Mouse (Mus musculus) midbrain, embryonic 15.5 days (tissue): ENCODE data around the gene Rassf5. TPM values are rescaled to one million over a fixed set of nuclear protein-coding genes. Genes with fewer than 3 reads are reported as not detected.
A peak's percentile ranks its signal among the peaks of the same experiment; 100 is the strongest.
"Not testable (repeated sequence)": the region's sequence is repeated elsewhere in the genome, so short reads cannot be mapped to it uniquely, and the experiment has no call there.

Source experiments
- ATAC-seq: fragments of 200-750 bp; cut with Nextera tagmentation; replicated peaks from 2 replicates; pipeline ENCODE4 v1.8.0; 2017; ENCODE audit warnings: moderate TSS enrichment
- H3K27ac ChIP-seq: fragments of 300-500 bp; sonication (generic); 2 replicates; pipeline ENCODE4 v1.5.1; 2015; ENCODE audit warnings: mild to moderate bottlenecking, inconsistent platforms
- H3K27me3 ChIP-seq: fragments of 300-500 bp; sonication (generic); replicated peaks from 2 replicates; pipeline ENCODE4 v1.6.1; 2015; ENCODE audit warnings: inconsistent platforms
- H3K36me3 ChIP-seq: fragments of 300-500 bp; sonication (generic); replicated peaks from 2 replicates; pipeline ENCODE4 v1.6.1; 2015; ENCODE audit warnings: inconsistent platforms
- H3K4me1 ChIP-seq: fragments of 300-500 bp; sonication (generic); 2 replicates; pipeline ENCODE4 v1.6.1; 2015; ENCODE audit warnings: inconsistent platforms
- H3K4me2 ChIP-seq: fragments of 300-500 bp; sonication (generic); 2 replicates; pipeline ENCODE4 v1.6.1; 2015; ENCODE audit warnings: inconsistent platforms, mild to moderate bottlenecking, moderate library complexity
- H3K4me3 ChIP-seq: fragments of 300-500 bp; sonication (generic); 2 replicates; pipeline ENCODE4 v1.5.1; 2015; ENCODE audit warnings: mild to moderate bottlenecking, inconsistent platforms
- H3K9ac ChIP-seq: fragments of 300-500 bp; sonication (generic); 2 replicates; pipeline ENCODE4 v1.6.1; 2015; ENCODE audit warnings: mild to moderate bottlenecking, inconsistent platforms
- H3K9me3 ChIP-seq: fragments of 300-500 bp; sonication (generic); 2 replicates; pipeline ENCODE4 v1.6.1; 2016; ENCODE audit warnings: inconsistent platforms
- WGBS: fragments of 180-500 bp; shearing (Covaris S2); methylation state at CpG from one replicate; pipeline ENCODE4 v1.1.7; 2015; ENCODE audit warnings: mixed read lengths; 5-methylcytosine and 5-hydroxymethylcytosine counted together
- polyA plus RNA-seq: library from polyadenylated mRNA; unstranded; fragments of >200 nt; fragmentation: Nextera tagmentation; extraction: Ambion mirVana; gene quantifications from 2 replicates; pipeline ENCODE4 v1.2.1, GENCODE M21; 2015

Rassf5 gene
- polyA plus RNA-seq, 1 experiment from 2014 or later, result 3.6 TPM

GRCm38 (mm10) chr1:131278606-131279455 is 33.8 kb upstream of the Rassf5 start:
- Histone ChIP-seq H3K4me2 (no peak overlapping the region), H3K36me3 (no peaks in the 10 kb centered on the region), H3K9ac (no peak overlapping the region), H3K4me3 (no peak overlapping the region), H3K27me3 (no peaks in the 10 kb centered on the region), H3K27ac (no peak overlapping the region), H3K9me3 (no peaks in the 10 kb centered on the region), H3K4me1 (no peaks in the 10 kb centered on the region)
- no peak for ATAC-seq
- WGBS, result 57% methylated on average over 8 of the region's 8 CpGs

DNA sequence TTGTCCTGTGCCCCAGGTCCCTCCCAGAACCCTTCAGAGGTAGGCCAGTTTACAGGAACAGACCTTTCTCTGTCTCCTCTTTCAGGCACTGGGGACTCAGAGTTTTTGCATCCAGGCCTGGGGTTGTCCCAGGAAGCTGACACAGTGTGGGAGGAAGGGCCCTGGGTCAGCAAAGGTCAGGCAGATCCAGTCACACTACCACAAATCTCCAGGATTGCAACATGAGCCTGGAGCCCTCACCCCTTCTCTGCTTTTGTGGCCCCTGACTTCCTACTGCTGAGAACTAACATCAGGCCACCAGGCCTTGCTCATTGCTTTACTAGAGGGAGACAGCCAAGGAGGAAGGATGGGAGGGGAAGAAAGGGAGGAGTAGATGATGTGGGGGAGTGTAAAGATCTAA is 31.8 kb upstream of the Rassf5 start:
- Histone ChIP-seq H3K4me1 (no peaks in the 10 kb centered on the region), H3K9ac (no peak overlapping the region), H3K36me3 (no peaks in the 10 kb centered on the region), H3K27ac (no peak overlapping the region), H3K4me2 (no peak overlapping the region), H3K9me3 (no peaks in the 10 kb centered on the region), H3K4me3 (no peak overlapping the region), H3K27me3 (no peaks in the 10 kb centered on the region)
- no peak for ATAC-seq

GRCm38 (mm10) chr1:131275577-131275976 is 30.5 kb upstream of the Rassf5 start:
- ATAC-seq, result no peak
- Histone ChIP-seq H3K27me3 (no peaks in the 10 kb centered on the region), H3K4me3 (no peak overlapping the region), H3K4me2 (no peak overlapping the region), H3K36me3 (no peaks in the 10 kb centered on the region), H3K27ac (no peak overlapping the region), H3K9me3 (no peaks in the 10 kb centered on the region), H3K9ac (no peak overlapping the region), H3K4me1 (no peaks in the 10 kb centered on the region)
- WGBS, result 82% methylated on average over 14 of the region's 14 CpGs

DNA sequence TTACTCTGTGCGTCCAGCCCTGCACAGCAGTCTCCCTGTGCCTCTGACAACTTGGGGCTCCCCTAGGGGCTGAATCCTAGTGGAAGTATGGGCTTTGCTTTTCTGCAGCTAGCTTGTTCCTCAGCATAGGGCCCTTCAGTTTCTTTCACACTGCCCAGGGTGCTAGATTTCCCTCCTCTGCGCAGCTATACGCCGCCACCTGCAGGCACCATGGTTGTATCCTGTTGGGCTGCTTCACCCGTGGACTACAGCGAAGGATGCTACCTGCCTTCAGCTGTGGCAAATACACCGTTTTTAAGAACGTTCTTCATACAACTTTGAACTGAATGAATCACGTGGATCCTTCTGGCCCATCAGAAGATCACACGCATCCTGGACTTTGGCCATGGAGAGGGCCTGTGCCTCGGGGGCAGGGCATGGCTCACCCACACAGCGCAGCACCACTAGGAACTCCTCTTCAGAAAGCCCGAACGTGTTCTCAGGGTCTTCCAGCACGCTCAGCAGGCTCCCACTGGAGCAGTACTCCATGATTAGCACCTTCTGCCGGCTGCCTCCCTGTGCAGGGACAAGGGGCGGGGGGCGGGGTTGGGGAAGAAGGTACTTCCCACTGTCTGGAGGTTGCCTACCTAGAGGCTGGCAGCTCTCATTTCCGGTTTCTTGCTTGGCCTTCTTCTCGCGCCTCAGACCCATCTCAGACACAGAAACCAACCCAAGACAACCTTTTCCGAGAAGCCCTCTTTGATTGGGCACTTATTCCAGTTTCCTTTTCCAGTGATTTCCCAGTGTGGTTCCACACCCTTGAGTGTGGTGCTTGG is 29.9 kb upstream of the Rassf5 start:
- H3K27ac ChIP-seq, result no peak overlapping the region
- no peak for ATAC-seq
- no peaks in the 10 kb centered on the region for H3K9me3 ChIP-seq
- 54% methylated on average over 22 of the region's 22 CpGs for WGBS
- 0 out of 2 replicates have a peak, but pooled peaks cover 1% of the 10 kb centered on the region for H3K27me3 ChIP-seq
- no peak overlapping the region for H3K4me3 ChIP-seq
- no peak overlapping the region for H3K4me2 ChIP-seq
- no peak overlapping the region for H3K9ac ChIP-seq
- H3K4me1 ChIP-seq, result peaks cover 3% of the 10 kb centered on the region
- no peaks in the 10 kb centered on the region for H3K36me3 ChIP-seq

DNA sequence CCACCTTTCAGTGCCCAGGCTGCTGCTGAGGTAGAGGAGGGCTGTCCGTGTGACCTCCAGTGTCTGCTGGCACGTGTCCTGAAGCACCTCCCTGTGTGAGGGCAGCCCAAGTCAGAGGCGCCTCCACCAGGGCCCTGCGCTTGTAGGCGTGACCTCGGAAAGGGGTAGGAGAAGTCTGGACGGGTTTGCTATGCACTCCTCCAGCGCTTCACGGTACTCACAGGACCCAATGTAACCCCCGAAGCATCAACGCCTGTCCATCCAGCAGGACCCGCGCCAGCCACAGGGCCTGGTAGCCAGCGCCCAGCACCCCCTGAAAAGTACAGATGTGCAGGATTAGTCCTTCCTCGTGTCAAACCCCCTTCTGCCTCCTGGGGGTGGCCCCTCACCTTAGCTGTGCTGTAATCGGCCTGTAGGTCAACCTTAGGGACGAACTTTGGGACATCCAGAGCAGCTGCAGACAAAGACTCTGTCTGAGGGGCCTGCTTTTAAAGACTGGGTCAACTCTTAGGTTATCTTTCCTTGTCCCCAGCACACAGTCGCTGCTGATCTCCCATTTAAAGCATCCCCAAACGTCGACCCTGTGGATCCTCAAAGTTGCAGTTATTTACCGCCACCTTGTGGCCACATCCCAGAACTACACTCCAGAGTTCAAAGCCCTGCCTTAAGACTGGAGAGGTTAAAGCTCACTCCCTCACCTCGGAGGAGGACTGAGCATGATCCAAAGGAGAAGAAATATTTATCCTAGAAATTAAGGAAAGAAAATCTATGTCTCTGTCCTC is 24.9 kb upstream of the Rassf5 start:
- Histone ChIP-seq H3K36me3 (no peaks in the 10 kb centered on the region), H3K27ac (no peak overlapping the region), H3K9me3 (no peaks in the 10 kb centered on the region), H3K9ac (no peak overlapping the region), H3K4me3 (no peak overlapping the region), H3K4me2 (peak overlapping the region; percentile 28), H3K27me3 (0 out of 2 replicates have a peak, but pooled peaks cover 2% of the 10 kb centered on the region), H3K4me1 (peaks cover 4% of the 10 kb centered on the region)
- 24% methylated on average over 22 of the region's 22 CpGs for WGBS
- ATAC-seq, result peak; percentile 61

DNA sequence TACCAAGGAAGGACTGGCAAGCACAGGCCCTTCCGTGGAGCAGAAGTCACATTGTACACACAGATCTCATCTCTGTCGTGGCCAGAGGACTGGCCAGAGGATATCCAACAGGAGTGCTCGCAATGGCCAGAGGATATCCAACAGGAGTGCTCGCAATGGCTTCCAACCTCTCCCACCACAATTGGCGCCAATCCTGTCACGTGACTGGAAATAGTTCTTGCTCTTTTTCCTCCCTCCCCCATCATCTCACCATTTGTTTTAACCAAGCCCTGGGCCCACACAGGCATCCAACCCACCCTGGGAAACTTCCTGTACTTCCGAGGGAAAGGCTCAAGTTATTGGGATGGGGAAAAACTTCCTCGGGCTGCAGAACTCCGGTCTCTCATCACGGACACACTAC is 23.7 kb upstream of the Rassf5 start:
- H3K4me1 ChIP-seq, result peaks cover 4% of the 10 kb centered on the region
- H3K4me2 ChIP-seq, result no peak overlapping the region
- no peak overlapping the region for H3K27ac ChIP-seq
- 86% methylated on average over 10 of the region's 10 CpGs for WGBS
- H3K9ac ChIP-seq, result no peak overlapping the region
- no peaks in the 10 kb centered on the region for H3K36me3 ChIP-seq
- 0 out of 2 replicates have a peak, but pooled peaks cover 2% of the 10 kb centered on the region for H3K27me3 ChIP-seq
- ATAC-seq, result no peak
- no peaks in the 10 kb centered on the region for H3K9me3 ChIP-seq
- no peak overlapping the region for H3K4me3 ChIP-seq

- Histone ChIP-seq H3K27me3 (no peaks in the 10 kb centered on the region), H3K4me2 (no peak overlapping the region), H3K4me3 (no peak overlapping the region), H3K36me3 (no peaks in the 10 kb centered on the region), H3K9me3 (no peaks in the 10 kb centered on the region), H3K9ac (no peak overlapping the region), H3K4me1 (no peaks in the 10 kb centered on the region), H3K27ac (no peak overlapping the region)
- 74% methylated on average over 12 of the region's 12 CpGs for WGBS
- ATAC-seq, result no peak
These were observed 18.8 kb upstream of the Rassf5 start for GRCm38 (mm10) chr1:131263905-131264304.

DNA sequence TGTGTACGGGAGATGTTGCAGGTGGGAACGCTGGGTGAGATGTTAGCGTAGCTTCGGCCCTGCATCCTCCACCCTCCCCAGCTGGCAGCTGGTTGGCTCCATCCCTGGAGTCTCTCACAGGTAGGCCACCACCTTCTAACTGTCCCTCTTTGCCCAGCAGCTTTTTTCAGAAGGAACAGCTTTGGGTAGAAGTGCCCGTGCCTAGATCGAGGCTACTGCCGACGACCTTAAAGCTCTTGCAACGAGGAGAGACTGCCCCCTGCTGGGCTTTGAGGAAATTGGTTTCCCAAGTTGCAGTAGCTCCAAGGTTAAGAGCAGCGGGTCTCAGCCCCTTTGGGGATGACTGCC is 15.2 kb upstream of the Rassf5 start:
- no peaks in the 10 kb centered on the region for H3K4me1 ChIP-seq
- no peaks in the 10 kb centered on the region for H3K36me3 ChIP-seq
- peak; percentile 57 for ATAC-seq
- no peak overlapping the region for H3K9ac ChIP-seq
- H3K4me2 ChIP-seq, result no peak overlapping the region
- H3K9me3 ChIP-seq, result no peaks in the 10 kb centered on the region
- H3K27ac ChIP-seq, result no peak overlapping the region
- WGBS, result 26% methylated on average over 10 of the region's 10 CpGs
- no peaks in the 10 kb centered on the region for H3K27me3 ChIP-seq
- H3K4me3 ChIP-seq, result no peak overlapping the region

DNA sequence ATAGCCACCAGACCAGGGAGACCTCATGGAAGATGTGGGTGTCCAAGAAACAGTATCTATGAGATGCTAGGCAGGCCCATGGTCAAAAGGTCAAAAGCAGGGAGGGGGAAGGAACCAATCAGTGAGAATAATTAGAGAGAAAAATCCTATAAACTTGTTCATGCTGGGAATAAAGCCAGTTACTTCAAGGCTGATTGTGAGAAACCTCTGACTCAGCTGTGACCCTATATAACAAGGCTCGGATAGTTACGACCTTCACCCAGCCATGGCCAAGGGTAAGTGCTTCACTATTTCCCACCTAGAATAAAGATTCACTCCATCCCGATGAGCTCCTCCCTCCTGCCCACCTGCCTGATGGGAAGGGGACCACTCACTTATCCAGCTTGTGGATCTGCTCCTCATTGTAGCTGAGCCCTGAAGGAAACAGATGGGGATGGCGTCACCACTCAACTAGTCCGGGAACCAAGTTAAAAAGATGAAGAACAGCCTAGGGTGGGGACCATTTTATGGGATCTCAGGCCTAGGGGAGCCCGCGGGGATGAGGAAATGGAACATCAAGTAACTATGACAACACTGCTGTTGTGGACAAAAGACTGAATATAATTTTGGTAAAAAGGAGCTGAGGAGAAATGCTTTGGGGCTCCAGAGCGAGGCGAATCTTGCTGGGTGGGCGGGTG is 14.7 kb upstream of the Rassf5 start:
- WGBS, result 69% methylated on average over 10 of the region's 10 CpGs
- ATAC-seq, result peak; percentile 28; the same call in 1 of the 2 replicates
- H3K27ac ChIP-seq, result no peak overlapping the region

DNA sequence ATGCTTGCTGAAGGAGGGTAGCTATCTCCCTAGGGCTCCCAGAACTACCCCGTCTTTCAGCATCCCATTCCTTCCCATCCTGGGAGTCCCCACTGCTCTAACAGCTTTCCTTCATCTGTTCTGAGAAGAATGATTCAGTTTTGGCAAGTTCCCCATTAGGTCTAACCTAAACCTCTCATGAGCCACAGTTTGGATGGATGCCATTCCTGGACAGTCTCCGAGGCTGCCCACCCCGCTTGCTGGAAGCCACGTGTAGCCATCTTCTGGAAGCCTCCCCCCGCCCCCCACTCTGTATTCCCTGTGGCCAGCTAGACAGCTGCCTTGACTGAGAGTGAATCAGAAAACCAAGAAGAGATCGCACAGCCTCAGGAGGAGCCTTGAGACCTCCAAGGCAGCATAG is 12.2 kb upstream of the Rassf5 start:
- WGBS, result 84% methylated on average over 6 of the region's 6 CpGs
- H3K27me3 ChIP-seq, result no peaks in the 10 kb centered on the region
- no peaks in the 10 kb centered on the region for H3K9me3 ChIP-seq
- H3K4me1 ChIP-seq, result no peaks in the 10 kb centered on the region
- no peaks in the 10 kb centered on the region for H3K36me3 ChIP-seq
- no peak overlapping the region for H3K9ac ChIP-seq
- H3K4me3 ChIP-seq, result no peak overlapping the region
- ATAC-seq, result no peak
- H3K4me2 ChIP-seq, result no peak overlapping the region
- H3K27ac ChIP-seq, result no peak overlapping the region

More for the DNA sequence above, 14.7 kb upstream of the Rassf5 start:
- Histone ChIP-seq H3K4me2 (no peak overlapping the region), H3K36me3 (no peaks in the 10 kb centered on the region), H3K9ac (no peak overlapping the region), H3K4me1 (no peaks in the 10 kb centered on the region), H3K9me3 (no peaks in the 10 kb centered on the region), H3K27me3 (no peaks in the 10 kb centered on the region), H3K4me3 (no peak overlapping the region)

DNA sequence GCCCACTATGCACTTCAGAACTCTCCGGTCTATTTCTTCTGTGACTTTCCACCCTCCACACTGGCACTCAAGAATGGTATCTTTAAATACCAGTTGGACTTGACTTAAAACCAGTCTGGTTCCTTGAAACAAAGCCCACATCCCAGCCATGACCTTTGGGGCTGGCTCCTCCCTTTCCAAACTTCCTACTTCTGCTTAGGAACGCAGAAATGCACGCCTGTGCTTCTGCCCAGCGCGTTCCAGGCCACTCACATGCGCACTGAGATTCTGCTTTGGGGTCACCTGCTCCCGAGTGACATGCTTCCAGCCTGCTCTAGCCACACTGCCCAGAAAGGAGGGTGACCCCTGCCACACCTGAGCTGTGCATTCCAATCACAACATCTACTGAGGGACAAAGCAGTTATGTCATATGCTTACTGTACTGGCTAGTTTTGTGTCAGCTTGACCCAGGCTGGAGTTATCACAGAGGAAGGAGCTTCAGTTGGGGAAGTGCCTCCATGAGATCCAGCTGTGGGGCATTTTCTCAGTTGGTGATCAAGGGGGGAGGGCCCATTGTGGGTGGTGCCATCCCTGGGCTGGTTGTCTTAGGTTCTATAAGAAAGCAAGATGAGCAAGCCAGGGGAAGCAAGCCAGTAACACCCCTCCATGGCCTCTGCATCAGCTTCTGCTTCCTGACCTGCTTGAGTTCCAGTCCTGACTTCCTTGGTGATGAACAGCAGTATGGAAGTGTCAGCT is 7.6 kb upstream of the Rassf5 start:
- 82% methylated on average over 7 of the region's 7 CpGs for WGBS
- H3K27ac ChIP-seq, H3K9ac ChIP-seq, H3K36me3 ChIP-seq, H3K9me3 ChIP-seq, H3K27me3 ChIP-seq, H3K4me1 ChIP-seq, H3K4me3 ChIP-seq, H3K4me2 ChIP-seq, ATAC-seq: not testable (repeated sequence)
